Mouse (Mus musculus) C3H10T1/2 (cell line): ENCODE results near the gene Mbtps1. TPM values are rescaled to one million over a fixed set of nuclear protein-coding genes. Genes with fewer than 3 reads are reported as not detected.

Source experiments
- polyA plus RNA-seq, 2 experiments: library from polyadenylated mRNA; unstranded; fragments of >200 nt; fragmentation: generic; extraction: Trizol; gene quantifications; one replicate each; pipeline ENCODE4 v1.2.1; 2012; ENCODE audit warnings: missing spikeins in 2 of 2

Gene Mbtps1
- polyA plus RNA-seq: 100 to 1,000 TPM in 1 of 2 experiments, 10 to 100 TPM in 1; 18.3 to 106 TPM

DNA sequence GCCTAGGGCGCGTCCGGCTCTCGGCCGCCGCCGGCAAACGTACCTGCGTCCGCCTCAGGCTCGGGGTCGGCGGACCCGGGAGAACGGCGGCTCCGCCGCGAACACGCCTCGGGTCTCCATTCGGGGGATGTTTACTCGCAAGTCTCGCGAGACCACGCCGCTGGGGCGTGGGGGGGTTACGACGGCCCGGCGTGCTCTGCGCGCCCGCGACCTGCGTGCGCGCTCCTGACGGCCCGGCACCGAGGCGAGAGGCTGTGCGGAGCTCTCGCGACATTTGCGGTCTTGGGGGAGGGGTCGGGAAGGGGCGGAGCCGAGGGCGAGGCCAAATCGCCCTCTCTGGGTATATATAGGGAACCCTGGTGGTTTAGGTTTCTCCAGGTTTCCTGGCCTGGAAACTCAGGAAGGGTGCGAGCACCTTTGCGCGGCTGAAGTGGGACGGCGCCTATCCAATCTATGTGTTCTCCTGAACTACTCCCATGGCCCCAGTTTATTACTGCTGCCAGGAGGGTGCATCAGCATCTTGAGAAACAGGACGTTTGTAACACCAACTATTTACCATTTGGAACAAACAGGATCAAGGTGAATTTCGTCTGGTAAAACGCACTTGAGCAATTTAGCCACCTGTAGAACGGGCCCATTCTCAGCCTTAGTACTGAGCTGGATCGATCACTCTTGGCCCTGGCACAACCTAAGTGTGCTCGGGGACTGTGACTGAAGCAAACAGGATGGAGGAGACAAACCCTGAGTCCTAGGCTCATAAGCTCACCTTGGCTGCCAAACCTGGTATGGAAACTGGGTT lies at the start of gene Mbtps1:
Gene Mbtps1 (minus strand): TSS at position 133 of the 799 bp plus-strand sequence.

DNA sequence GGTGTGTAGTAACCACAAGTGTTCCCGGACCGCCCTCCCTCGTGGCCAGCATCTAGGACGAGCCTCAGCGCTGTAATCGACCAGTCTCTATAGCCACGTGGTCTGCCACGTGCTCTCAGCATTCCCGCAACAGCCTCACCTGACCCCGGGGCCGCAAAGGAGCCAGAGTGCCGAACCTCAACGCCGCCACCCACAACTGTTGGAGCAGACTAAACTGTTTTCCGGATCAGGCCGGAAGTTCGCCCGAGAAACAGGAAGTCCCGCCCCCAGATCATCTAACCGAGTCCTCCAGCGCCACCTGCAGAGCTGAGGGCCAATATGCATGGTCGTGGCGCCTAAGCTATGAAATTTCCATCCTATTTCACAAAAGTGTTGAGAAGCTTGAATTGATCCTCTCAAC lies 46.5 kb upstream of the Mbtps1 start, which contains the start of gene Taf1c:
Gene Taf1c (minus strand): TSS at position 227 of the 400 bp plus-strand sequence.

DNA sequence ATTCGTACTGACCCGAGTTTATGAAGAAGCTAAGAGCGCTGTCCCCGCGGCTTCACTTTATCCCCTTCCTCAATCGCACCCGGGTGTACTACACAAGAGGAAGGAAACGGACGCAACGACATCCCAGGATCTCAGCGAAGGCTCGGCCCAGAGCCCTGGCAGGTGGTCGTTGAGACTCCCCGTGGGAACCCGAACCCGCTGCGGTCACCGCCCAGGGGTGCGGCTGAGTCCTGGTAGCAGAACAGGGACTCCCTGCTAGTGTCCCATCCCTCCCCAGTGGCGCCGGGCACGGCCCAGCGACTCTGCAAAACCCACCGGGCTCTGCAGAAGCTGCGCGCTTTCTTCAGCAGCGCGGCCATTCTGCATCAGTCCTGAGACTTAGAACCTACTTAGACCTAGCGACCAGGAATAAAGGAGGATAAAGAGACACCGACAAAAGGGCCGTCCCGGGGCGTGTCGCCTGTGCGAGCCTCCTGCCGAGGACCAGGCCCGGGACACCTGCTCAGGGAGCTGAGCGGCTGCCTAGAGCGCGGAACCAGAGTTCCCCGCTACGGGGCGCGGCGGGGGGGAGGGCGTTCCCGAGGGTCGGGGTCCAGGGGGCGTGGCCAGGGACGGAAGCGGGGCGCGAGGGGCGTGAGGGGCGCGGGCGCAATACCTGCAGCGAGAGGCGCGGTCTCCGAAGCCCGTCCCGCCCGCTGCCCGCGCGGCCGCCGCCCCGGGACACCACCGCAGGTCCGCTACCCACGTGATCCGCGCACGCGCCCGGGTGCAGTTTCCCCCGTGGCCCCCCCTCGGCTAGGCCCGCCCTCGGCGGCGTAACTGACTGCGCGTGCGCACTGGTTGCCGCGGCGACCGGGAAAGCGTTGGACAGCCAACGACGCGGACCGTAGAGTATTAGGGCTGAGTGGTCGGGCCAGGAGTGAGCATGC lies 16.2 kb upstream of the Mbtps1 start, which contains the start of the genes Hsdl1 and Dnaaf1:
Gene Hsdl1 (minus strand): TSS at position 747 of the 929 bp plus-strand sequence.
Gene Dnaaf1 (plus strand): TSS at position 799 of the 929 bp plus-strand sequence.

DNA sequence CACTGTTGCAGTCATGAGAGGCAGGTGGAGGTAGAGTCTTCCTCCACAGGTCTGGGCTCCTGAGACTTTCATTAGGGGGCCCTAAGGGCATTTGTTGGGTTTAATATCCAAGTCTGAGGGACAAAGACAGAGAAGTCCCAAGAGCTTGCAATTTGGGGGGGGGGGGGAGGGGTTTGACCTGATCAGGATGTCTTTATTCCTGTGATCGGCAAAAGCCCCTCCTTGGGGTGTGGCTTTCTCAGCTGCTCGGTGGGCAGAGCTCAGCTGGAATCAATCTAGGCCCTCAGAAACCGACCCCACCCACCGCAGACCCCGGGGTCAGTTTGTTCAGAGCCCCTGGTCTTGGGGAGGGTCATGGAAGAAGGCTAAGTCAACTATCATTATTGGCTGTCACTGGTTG lies 56.9 kb downstream of the Mbtps1 start, which contains the start of gene Slc38a8:
Gene Slc38a8 (minus strand): TSS at position 101 of the 400 bp plus-strand sequence.

Other genes with a start within 250 kb of the Mbtps1 start
- 100 to 1,000 TPM in 1 of 2 experiments, 10 to 100 TPM in 1; 80.9 to 274 TPM for gene Hsbp1, start 214.2 kb downstream of the Mbtps1 start, polyA plus RNA-seq
- gene Mlycd, start 163.9 kb downstream of the Mbtps1 start, polyA plus RNA-seq: 10 to 100 TPM in 1 of 2 experiments, 1 to 10 TPM in 1; 4.3 to 16.0 TPM
- gene Osgin1, start 124.6 kb downstream of the Mbtps1 start, polyA plus RNA-seq: 10 to 100 TPM in 1 of 2 experiments, 1 to 10 TPM in 1; 6.6 to 26.9 TPM
- under 1 TPM; 0.02 to 0.05 TPM for gene Necab2, start 112.0 kb downstream of the Mbtps1 start, polyA plus RNA-seq
- gene Slc38a8, start 57.0 kb downstream of the Mbtps1 start, polyA plus RNA-seq: under 1 TPM in 1 of 2 experiments, not detected in 1; 0.07 TPM
- 10 to 100 TPM in 1 of 2 experiments, 1 to 10 TPM in 1; 5.9 to 13.4 TPM for gene Hsdl1, start 16.4 kb upstream of the Mbtps1 start, polyA plus RNA-seq
- under 1 TPM; 0.02 to 0.11 TPM for gene Dnaaf1, start 16.5 kb upstream of the Mbtps1 start, polyA plus RNA-seq
- gene Taf1c, start 46.5 kb upstream of the Mbtps1 start, polyA plus RNA-seq: 1 to 10 TPM; 4.8 to 9.1 TPM
- gene Adad2, start 54.0 kb upstream of the Mbtps1 start, polyA plus RNA-seq: not detected
- not detected for gene Kcng4, start 76.9 kb upstream of the Mbtps1 start, polyA plus RNA-seq
- gene Wfdc1, start 107.6 kb upstream of the Mbtps1 start, polyA plus RNA-seq: under 1 TPM; 0.02 to 0.04 TPM
- gene Atp2c2, start 141.3 kb upstream of the Mbtps1 start, polyA plus RNA-seq: under 1 TPM; 0.02 to 0.25 TPM
- 1 to 10 TPM; 5.4 to 9.2 TPM for gene Tldc1, start 219.7 kb upstream of the Mbtps1 start, polyA plus RNA-seq